Mouse (Mus musculus) left cerebral cortex, adult 9 months (tissue): ENCODE results near the gene Mbnl1.
A peak's percentile ranks its signal among the peaks of the same experiment; 100 is the strongest.
"Not testable (repeated sequence)": the region's sequence is repeated elsewhere in the genome, so short reads cannot be mapped to it uniquely, and the experiment has no call there.

Experiments used
- DNase-seq, 2 experiments: peaks; one replicate each; pipeline ENCODE4 v3.0.0; 2022; ENCODE audit warnings: low spot score in 2 of 2

The Mbnl1 gene

DNA sequence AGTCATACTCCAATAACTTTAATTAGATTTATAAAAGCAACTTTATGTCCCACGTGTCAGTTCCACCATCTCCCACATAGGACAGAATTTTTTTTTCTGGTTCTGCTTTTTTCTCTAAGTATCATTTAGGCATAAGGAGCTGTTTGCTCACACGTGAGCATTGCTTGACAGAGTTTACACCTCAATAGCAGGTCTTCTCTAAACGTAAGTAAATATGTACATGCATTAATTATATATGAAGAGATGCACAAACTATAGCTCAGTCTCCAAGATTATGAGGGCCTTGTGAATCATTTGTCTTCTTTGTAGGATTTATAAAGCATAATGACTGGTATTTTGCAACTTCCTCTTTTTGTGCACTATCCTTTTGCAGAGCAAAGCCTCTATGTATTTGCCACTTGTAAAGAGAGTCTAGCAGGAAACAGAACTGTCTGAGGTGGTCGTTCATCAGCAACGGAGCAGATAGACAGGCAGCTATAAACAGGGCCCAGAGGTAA lies at the start of gene Mbnl1:
Gene Mbnl1, plus strand, starts transcription at position 150 of the 497 bp plus-strand sequence.
- no peak for DNase-seq

GRCm38 (mm10) chr3:60424148-60424547 lies 48.5 kb upstream of the Mbnl1 start:
- no peak for DNase-seq

GRCm38 (mm10) chr3:60429049-60429448 lies 43.6 kb upstream of the Mbnl1 start:
- no peak for DNase-seq

DNA sequence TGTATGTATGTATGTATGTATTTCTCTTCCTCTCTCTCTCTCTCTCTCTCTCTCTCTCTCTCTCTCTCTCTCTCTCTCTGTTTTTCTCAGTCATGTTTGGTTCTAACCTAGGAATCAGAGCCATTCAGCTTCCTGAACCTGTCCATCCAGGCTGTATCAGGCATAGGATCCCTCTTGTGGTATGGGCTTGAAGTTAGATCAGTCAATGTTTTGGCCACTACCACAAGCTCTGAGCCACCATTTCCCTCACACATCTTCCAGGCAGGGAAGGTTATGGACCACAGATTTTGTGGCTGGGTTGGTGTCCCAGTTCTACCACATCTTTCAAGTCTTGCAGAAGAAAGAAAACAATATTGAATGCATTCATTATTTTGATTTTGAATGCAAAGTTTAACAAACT lies 35.4 kb upstream of the Mbnl1 start:
- DNase-seq, result no peak

DNA sequence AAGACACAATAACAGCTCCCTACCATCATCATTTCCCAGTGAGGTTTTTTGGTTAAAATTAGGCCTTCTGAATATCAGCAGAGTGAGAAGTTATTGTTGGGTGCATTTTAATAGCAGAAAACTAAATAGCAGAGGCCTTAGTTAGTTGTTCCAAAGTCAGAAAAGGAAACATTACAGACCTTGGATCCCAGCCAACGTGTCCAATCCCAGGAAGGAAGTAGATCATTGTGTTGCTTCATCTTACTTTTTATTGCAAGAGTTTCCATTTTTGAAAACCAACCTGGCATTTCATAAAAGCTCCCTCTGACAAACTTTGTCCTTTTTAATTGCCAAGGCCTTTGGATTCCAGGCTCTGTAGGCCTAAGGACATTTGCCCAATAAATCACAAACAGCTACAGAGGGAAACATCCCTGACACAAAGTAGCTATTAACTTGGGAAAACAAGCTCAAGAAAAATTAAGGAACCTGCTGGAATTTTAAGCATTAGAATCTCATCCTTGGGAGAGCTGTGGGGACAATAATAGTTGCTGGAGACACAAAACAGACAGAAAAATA lies 34.9 kb upstream of the Mbnl1 start:
- DNase-seq, result peak in 1 of 2 experiments; percentile 7

GRCm38 (mm10) chr3:60438715-60439114 lies 33.9 kb upstream of the Mbnl1 start:
- no peak for DNase-seq

DNA sequence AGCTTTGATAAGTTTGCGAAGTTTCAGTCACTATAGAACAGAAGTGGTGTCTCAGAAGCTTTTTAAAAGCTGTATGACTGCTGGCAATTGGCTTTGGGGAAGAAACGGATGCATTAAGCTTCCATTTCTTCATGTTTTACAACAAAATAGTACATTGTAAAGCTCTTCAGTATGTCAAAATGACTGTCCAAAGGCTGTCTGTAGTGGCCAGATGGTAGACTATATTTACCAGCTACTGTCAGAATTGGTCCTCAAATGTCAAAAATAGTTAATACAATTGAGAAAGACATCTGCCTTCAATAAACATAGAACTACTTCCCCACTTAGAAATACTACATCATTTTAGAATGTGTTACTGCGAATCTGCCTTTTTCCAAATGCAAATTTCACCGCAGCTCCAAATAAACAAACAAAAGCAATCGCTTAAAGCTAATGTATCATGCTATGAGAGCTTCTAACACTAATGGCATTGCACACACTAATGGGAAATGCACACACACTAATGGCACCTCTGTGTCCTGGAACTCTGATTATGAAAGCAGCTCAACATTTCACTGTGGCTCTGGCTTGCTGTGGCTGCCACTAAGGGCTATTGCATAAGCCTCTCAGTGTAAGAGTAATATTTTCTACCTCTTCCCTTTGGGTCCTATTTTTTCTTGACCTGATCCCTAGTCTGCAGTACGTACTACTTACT lies 10.7 kb upstream of the Mbnl1 start:
- no peak for DNase-seq

DNA sequence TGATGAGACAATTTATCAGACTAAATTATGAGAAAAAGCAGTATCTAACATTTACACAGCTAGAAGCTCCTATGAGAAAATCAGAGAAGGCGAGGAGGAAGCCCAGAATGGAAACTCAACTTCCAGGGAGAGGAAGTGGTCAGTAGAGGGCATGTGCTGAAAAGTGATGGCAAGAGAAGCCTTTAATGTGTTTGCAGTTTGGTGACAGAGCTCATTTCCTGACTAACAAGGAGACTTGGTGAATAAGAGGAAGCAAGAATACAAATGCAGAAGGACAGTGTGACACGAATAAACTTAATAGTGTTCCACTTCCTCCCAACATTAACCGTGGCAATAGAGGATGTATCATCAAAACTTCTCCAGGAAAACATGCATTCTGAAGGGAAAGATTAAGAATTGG lies 4.0 kb upstream of the Mbnl1 start:
- DNase-seq, result not testable (repeated sequence)

- DNase-seq, result not testable (repeated sequence)
Measured at GRCm38 (mm10) chr3:60469170-60469805, 3.3 kb upstream of the Mbnl1 start.

GRCm38 (mm10) chr3:60472011-60472680 lies 484 bp upstream of the Mbnl1 start:
- DNase-seq, result no peak

DNA sequence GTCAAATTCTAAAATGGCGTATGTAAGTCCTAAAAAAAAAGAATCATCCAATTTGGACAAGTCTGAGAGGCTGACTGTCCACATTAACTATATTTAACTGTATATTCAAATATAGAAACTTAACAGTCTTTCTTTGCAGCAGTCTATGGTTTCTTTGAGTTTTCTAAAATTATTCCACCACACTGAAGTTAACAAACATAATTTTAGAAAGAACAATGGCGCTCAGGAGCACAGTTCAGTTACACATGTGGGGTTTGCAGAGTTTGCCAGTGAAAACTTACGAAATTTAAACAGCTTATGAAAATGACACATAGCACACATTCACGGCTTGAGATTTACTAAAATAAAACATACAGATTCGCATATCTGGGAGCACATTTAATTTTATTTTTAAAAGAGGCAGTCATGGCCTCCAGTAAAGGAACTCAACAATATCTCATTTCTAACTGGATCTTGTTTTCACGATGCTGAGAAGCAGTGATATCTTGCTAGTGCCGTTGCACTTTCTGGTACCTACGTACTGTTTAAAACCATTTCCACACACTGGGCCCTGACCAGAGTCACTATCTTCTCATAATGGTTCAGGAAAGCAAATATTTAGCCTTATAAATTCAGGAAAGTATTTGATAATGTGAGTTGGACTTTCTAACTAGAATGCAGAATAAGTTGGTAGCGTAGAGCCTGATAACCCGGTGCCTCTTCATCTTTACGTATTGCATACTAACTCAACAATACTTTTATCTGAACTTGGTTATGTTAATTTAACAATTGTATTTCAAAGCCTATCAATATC lies 1.4 kb downstream of the Mbnl1 start:
- DNase-seq, result no peak

DNA sequence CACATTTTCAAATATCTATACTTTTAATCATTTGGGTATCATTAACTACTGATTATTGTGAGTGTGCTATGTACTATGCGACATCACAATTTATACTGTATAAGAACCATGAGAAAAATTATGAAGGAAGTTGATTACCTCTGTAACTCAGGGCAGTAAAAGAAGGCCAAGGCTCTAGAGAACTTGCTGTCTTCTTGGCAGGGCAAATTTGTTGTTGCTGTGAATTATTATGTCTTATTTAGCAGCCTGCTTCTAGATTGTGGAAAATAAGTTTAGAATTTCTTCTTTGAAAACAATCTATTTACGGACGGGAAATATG lies 2.0 kb downstream of the Mbnl1 start:
- no peak for DNase-seq

DNA sequence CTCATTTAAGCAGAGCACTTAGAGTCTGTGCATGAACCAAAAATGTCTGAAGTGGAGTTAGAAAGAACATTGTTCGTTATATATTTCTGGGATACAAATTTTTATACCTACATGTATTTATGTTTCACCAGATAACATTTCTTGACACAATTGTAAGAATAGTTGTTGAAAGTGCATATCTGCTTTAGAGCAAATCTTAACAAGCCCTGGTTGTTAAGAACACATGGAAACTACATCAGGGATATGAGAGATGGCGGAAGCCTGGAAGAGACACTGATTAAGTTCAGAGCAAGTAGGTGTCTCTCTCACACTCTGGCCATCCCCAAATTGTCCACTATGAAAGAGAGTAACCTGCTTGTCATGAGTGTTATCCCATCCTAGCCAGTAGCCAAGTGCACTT lies 2.4 kb downstream of the Mbnl1 start:
- no peak for DNase-seq

DNA sequence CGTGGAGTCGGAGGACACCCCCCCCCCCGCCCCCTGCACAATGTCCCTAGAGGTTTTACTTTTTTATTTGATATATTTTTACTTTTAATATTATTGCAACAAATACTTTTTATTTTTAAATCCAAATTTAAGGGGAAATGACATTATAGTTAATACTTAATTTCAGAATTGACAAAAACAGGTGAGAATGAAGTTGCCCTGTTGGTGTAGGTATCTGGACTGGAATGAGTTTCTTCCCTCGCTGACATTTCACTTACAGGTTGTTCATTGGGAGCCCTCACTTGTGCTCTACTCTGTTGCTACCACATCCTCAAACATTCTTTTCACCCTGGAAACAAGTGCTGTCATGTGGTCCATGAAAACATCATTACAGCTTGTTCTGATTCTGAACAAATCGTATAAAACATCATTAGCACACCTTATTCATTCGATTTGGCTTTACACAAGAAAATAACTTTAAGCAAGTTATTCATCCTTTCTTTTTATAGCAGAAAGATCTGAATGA lies 4.2 kb downstream of the Mbnl1 start:
- DNase-seq, result no peak

- DNase-seq, result no peak
Measured at GRCm38 (mm10) chr3:60478433-60478832, 5.8 kb downstream of the Mbnl1 start.

- DNase-seq, result no peak
Measured at GRCm38 (mm10) chr3:60480716-60481115, 8.1 kb downstream of the Mbnl1 start.

DNA sequence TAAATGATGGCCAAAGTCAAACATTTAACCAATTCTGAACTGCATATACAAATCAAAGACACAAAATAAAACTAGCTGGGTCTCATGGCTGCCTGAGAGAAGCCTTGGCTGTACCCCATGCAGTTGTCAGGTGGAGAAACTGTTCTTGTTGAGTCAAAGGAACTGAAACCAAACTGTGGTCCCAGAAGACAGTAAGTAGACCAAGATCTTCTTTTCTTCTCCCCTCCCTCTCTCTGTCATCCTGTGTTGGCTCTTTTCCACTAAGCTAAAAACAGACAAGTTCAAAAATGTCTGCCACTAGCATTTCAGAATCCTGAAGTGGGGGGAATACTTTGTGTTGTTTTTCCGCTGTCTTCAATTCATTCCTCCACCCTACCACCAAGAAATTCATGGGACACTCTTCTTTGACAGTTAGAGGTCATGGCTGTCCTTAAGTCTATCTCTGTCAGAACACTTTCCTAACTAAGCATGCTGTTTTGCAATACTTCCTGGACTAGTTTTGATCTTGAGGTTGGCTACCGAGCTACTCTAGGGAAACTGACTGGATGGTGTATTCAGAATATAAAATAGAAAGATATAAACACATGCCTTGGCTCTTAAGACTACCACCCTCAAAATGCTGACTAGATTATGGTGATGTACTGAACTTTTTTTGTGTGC lies 9.2 kb downstream of the Mbnl1 start:
- no peak for DNase-seq

DNA sequence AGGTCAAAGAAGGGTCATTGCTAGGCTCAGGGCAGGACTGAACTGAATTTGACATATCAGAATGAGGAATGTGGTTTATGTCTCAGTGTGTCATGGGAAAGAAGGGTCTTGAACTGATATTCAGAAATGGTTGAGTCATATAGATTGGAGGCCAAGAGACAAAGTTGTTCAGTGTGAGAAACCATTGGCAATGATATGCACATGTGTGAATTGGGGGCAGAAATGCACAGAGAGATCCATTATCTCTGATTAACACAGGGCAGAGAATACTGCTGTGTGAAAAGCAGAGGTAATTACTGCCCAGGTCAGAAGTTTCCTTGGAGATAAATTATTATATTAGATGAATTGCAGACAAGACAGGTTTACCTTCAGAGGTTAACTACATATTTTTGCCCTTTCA lies 10.7 kb downstream of the Mbnl1 start:
- no peak for DNase-seq

DNA sequence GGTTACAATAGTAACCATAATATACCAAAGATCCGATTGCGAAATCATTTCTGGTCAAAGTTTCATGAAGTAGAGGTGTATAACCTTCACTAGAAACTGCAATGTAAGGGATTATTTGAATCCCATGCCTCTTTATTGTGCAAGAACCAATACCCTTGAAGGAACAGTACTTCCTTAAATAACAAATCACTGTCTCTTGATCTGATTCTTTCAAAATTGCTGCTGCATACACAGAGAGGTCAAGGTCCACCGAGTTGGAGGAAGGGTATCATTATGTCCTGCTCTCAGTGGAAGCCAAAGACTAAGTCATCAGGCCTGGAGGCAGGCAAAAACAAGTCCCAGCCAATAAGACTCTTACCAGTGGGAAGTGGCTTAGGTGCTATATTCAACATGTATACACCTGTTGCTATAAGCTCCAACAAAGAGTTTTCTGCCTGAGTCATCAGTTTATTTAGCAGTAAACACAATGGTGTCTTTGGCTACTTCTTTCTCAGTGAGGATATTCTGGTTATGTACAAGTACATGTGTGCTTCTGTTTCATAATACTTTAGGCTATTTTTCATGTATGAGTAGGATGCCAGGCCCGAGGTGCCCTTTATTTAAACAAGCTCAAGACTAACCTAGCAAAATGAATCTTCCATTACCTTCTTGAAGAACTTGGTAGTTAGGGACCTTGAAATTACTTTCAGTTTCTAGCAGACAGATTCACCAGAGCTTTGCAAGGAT lies 13.5 kb downstream of the Mbnl1 start:
- DNase-seq, result no peak

- no peak for DNase-seq
Measured at GRCm38 (mm10) chr3:60486713-60487170, 14.1 kb downstream of the Mbnl1 start.
